Mouse (Mus musculus) v-Abl transformed pro-B cells (cell line): Measurements from ENCODE around the gene Ebf4.

Experiments
- in situ Hi-C, 2 experiments: fragments of 400-800 bp; cut with MboI; formaldehyde crosslinking; loops; one replicate each; pipeline ENCODE4 v1.15.1; 2025; ENCODE audit not compliant: unreplicated experiment in 2 of 2

Ebf4 gene

DNA sequence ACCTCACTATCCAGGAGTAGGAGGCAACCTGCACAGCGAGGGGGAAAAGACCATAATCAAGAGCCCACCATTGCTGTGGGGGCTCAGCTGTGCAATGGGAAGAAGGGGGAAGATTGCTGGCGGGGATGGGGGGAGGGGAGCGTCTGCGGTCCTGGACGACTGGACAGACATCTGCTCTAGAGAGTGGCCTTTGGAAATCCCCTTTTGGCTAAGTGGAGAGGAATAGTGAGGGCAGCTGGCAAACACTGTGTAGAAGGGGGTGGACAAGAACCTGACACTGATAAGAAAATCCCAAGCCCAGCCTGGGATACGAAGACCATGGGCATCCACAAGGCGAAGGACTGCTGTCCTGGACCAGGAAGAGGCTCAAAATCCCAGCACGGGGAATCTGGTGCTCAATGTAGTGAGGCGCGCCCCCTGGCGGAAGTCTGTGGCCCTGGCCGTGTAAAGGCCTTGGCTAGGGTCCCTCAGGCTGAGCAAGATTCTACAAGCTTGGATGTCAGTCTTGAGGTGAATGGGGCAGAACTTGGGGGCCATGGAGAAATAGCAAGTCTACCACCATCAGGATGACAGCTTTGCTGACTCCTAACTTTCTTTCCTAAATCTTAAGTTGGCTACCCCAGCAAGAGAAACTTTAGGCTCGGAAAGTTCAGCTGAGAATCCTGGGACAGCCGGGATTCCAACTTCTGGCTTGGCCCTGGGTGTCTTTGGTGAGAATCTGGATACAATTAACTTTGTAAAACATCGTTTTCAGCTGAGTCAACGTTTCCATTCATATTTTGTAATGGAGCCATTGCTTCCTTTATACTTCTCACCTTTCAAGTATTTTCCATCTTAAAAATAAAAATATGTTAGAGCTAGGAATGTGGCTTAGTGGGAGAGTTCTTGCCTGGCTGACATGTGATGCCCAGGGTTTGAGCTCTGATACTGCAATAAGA lies 116.9 kb downstream of the Ebf4 start:
- in situ Hi-C loops, result loop anchor here in 1 of 2 experiments (5.0 kb wide), 1 partner anchor 120 kb away; no protein-coding TSS in a partner anchor

DNA sequence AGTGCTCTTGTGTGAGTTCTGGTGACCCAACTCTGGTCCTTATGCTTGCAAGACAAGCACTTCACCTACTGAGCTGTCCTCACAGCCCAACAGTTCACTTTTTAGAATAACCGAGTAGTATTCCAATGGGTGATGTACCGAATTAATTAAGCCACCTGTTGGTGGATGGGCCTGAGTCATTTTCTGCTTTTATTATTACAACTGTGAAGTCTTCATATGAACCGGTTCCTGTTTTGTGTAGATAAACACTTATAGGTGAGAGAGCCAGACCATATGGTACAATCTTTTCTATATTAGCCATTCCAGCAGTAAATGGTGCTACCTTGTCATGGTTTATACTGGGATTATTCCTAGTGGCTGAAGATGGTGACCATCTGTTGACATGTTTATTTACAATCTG lies 117.8 kb downstream of the Ebf4 start:
- in situ Hi-C loops, result loop anchor here in 1 of 2 experiments (5.0 kb wide), 1 partner anchor 120 kb away; no protein-coding TSS in a partner anchor

DNA sequence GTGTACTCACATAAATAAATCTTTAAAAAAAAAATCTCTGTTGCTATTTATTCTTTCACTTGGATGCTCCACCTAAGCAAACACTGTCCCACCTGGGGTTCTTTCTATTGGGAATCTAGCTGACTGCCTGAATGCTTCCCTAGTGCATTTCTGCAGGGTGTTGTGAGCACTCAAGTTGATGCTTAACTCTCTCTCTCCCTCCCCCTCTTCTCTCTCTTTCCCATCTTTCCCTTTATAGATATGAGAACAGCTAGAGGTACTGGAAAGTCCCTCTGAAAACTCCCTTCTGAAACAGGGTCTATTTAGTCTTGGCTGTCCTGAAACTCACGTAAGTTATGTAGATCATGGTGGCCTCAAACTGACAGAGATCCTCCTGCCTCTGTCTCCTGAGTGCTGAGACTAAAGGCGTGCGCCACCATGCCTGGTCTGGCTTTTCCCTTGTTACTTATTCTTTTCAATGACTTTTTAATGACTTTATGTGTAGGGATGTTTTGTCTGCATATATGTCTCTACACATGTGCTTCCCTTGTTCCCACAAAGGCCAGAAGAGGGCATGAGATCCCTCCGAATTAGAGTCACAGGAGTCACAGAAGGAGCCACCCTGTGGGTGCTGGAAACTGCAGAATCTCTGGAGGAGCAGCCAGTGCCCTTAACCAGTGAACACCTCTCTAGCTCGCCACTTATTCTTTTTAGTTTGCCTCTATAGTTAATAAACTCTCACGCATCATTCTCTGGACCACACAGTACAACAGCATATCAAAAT lies 119.3 kb downstream of the Ebf4 start:
- in situ Hi-C loops, result loop anchor here in 1 of 2 experiments (5.0 kb wide), 1 partner anchor 122 kb away; no protein-coding TSS in a partner anchor
